Mouse (Mus musculus): ENCODE measurements around the gene Dguok.

- TF ChIP-seq POLR2A (IDR thresholded peaks at IDR 0.05; ENCODE audit: low read depth, low read length), result no peak
- TF ChIP-seq CTCF (IDR thresholded peaks at IDR 0.05; ENCODE audit: borderline replicate concordance, insufficient read depth, low read length), result no peak
These were observed 18.6 kb downstream of the Dguok start for GRCm38 (mm10) chr6:83488200-83488599.

All from embryonic fibroblast, embryonic 13.5 days (primary cell).